Comparison of ENCODE assay signal across 8 mouse cellular contexts in genomic region chr4:125850300-125850699, GRCm38 (mm10).
DNase-seq lines count a peak whose midpoint lies in the region; ATAC-seq lines count a peak whose summit lies in the region.

No protein-coding gene starts in this region.

- no peak for ATAC-seq in granulocyte monocyte progenitor cell, adult 5-6 weeks (replicated peaks; ENCODE audit: poor library complexity, severe bottlenecking)

- DNase-seq in left cerebral cortex, adult 18-20 months (ENCODE audit: low spot score in 2 of 2): peak; percentile 41 to 55
- DNase-seq in left cerebral cortex, adult 11 months (ENCODE audit: low spot score): no peak
- peak; percentile 59 for DNase-seq in ZHBTc4 (ENCODE audit: low read depth, low spot score)
- peak; percentile 43 for DNase-seq in cerebellum, adult 8-10 months
- DNase-seq in kidney, adult 8-10 months: peak; percentile 13 to 64
- DNase-seq in lung, adult 18-20 months: peak; percentile 7 to 15
- DNase-seq in right cerebral cortex, postnatal 36 days (ENCODE audit: low spot score in 2 of 2): peak; percentile 16 to 20
